Mouse (Mus musculus) thymus, adult 2 months (tissue): ENCODE data around the gene Sf3b4. TPM values are rescaled to one million over a fixed set of nuclear protein-coding genes. Genes with fewer than 3 reads are reported as not detected.

ENCODE experiments used
- DNase-seq: peaks from one replicate; pipeline ENCODE4 v3.0.0; 2021
- H3K27ac ChIP-seq: fragments of 200-500 bp; 2 replicates; pipeline ENCODE4 v1.5.1; 2012; ENCODE audit warnings: low read length, control low read depth; ENCODE audit not compliant: control insufficient read depth, insufficient read depth
- H3K27me3 ChIP-seq: fragments of 200-500 bp; 2 replicates; pipeline ENCODE4 v1.6.1; 2012; ENCODE audit warnings: mild to moderate bottlenecking, low read length, moderate library complexity, mixed read lengths; ENCODE audit not compliant: control insufficient read depth, insufficient read depth
- H3K36me3 ChIP-seq: fragments of 200-500 bp; 2 replicates; pipeline ENCODE4 v1.6.1; 2012; ENCODE audit warnings: mild to moderate bottlenecking, low read length, moderate library complexity; ENCODE audit not compliant: control insufficient read depth, insufficient read depth
- H3K4me1 ChIP-seq: fragments of 200-500 bp; replicated peaks from 2 replicates; pipeline ENCODE4 v1.6.1; 2012; ENCODE audit warnings: low read length; ENCODE audit not compliant: control insufficient read depth, insufficient read depth
- H3K4me3 ChIP-seq: fragments of 200-500 bp; 2 replicates; pipeline ENCODE4 v1.5.1; 2012; ENCODE audit warnings: mild to moderate bottlenecking, low read length, control low read depth, moderate library complexity; ENCODE audit not compliant: control insufficient read depth, insufficient read depth
- CTCF ChIP-seq: fragments of 200-500 bp; IDR thresholded peaks from 2 replicates; pipeline ENCODE4 v1.5.1; 2012; ENCODE audit warnings: mild to moderate bottlenecking, control low read depth, low read length, moderate library complexity, borderline replicate concordance; ENCODE audit not compliant: control insufficient read depth, poor library complexity, insufficient read depth; ENCODE audit errors: extremely low read depth
- POLR2A ChIP-seq: fragments of 200-500 bp; IDR thresholded peaks from 2 replicates; pipeline ENCODE4 v1.6.1; 2012; ENCODE audit warnings: mild to moderate bottlenecking, low read length, control low read depth, moderate library complexity; ENCODE audit not compliant: control insufficient read depth, poor library complexity, insufficient read depth; ENCODE audit errors: extremely low read depth
- WGBS: fragments of 180-500 bp; shearing (Covaris S2); methylation state at CpG from one replicate; pipeline ENCODE4 v1.1.7; 2018; 5-methylcytosine and 5-hydroxymethylcytosine counted together
- polyA plus RNA-seq: library from polyadenylated mRNA; depleted of rRNA; stranded (reverse); fragments of >200 nt; gene quantifications from 2 replicates; pipeline ENCODE4 v1.2.3, GENCODE M21; 2012

Sf3b4 gene
- polyA plus RNA-seq, 1 experiment: 175 TPM

- 94% methylated on average over 4 of the region's 4 CpGs for WGBS
Observed at GRCm38 (mm10) chr3:96179531-96179930, 7.4 kb downstream of the Sf3b4 start.

GRCm38 (mm10) chr3:96180727-96181477 lies 8.8 kb downstream of the Sf3b4 start, which contains the start of gene Sv2a:
Gene Sv2a (plus strand): TSS chr3:96181151.
- WGBS: 3% methylated on average over 18 of the region's 23 CpGs
- DNase-seq: peak; percentile 47
- no peaks in the 10 kb centered on the region for H3K27me3 ChIP-seq
- peak within 1 kb of the TSS; percentile 51 for H3K4me3 ChIP-seq
- TF ChIP-seq CTCF (no peak), POLR2A (no peak)
- H3K27ac ChIP-seq: no peak within 1 kb of the TSS
- H3K4me1 ChIP-seq: peaks cover 15% of the 10 kb centered on the region
- H3K36me3 ChIP-seq: peaks cover 11% of the 10 kb centered on the region

More at GRCm38 (mm10) chr3:96179531-96179930, 7.4 kb downstream of the Sf3b4 start:
- Histone ChIP-seq H3K4me1 (peaks cover 15% of the 10 kb centered on the region), H3K27me3 (no peaks in the 10 kb centered on the region), H3K36me3 (peaks cover 25% of the 10 kb centered on the region), H3K4me3 (no peak overlapping the region), H3K27ac (no peak overlapping the region)
- no peak for DNase-seq
- TF ChIP-seq CTCF (no peak), POLR2A (no peak)

GRCm38 (mm10) chr3:96181510-96182381 lies 9.6 kb downstream of the Sf3b4 start:
- WGBS: 77% methylated on average over 12 of the region's 12 CpGs

GRCm38 (mm10) chr3:96182382-96182776 lies 10.2 kb downstream of the Sf3b4 start:
- Histone ChIP-seq H3K27ac (no peak overlapping the region), H3K27me3 (no peaks in the 10 kb centered on the region), H3K4me3 (no peak overlapping the region), H3K36me3 (peaks cover 6% of the 10 kb centered on the region; the same call in 1 of the 2 replicates), H3K4me1 (peaks cover 15% of the 10 kb centered on the region)
- no peak for DNase-seq
- WGBS: 47% methylated on average over 4 of the region's 4 CpGs
- TF ChIP-seq CTCF: no peak
- no peak for TF ChIP-seq POLR2A

More at GRCm38 (mm10) chr3:96181510-96182381, 9.6 kb downstream of the Sf3b4 start:
- DNase-seq: no peak
- TF ChIP-seq CTCF (no peak), POLR2A (no peak)
- Histone ChIP-seq H3K27ac (no peak overlapping the region), H3K36me3 (peaks cover 7% of the 10 kb centered on the region; the same call in 1 of the 2 replicates), H3K4me3 (no peak overlapping the region), H3K4me1 (peaks cover 15% of the 10 kb centered on the region), H3K27me3 (no peaks in the 10 kb centered on the region)

- Histone ChIP-seq H3K36me3 (no peaks in the 10 kb centered on the region), H3K27me3 (no peaks in the 10 kb centered on the region), H3K4me3 (no peak overlapping the region), H3K4me1 (peaks cover 14% of the 10 kb centered on the region), H3K27ac (no peak overlapping the region)
- no peak for DNase-seq
- TF ChIP-seq CTCF: no peak
- TF ChIP-seq POLR2A: no peak
- WGBS: 96% methylated on average over 12 of the region's 12 CpGs
Observed at GRCm38 (mm10) chr3:96192977-96193376, 20.8 kb downstream of the Sf3b4 start.

- Histone ChIP-seq H3K4me1 (peaks cover 22% of the 10 kb centered on the region), H3K4me3 (no peak overlapping the region), H3K36me3 (no peaks in the 10 kb centered on the region), H3K27me3 (no peaks in the 10 kb centered on the region), H3K27ac (no peak overlapping the region)
- TF ChIP-seq CTCF (no peak), POLR2A (no peak)
- WGBS: 21% methylated on average over 10 of the region's 10 CpGs
- no peak for DNase-seq
Observed at GRCm38 (mm10) chr3:96194966-96195365, 22.8 kb downstream of the Sf3b4 start.

- no peaks in the 10 kb centered on the region for H3K27me3 ChIP-seq
- 98% methylated on average over 11 of the region's 11 CpGs for WGBS
- no peaks in the 10 kb centered on the region for H3K36me3 ChIP-seq
- H3K4me1 ChIP-seq: peaks cover 22% of the 10 kb centered on the region
- no peak overlapping the region for H3K27ac ChIP-seq
- H3K4me3 ChIP-seq: no peak overlapping the region
- no peak for DNase-seq
- no peak for TF ChIP-seq POLR2A
- TF ChIP-seq CTCF: no peak
Observed at GRCm38 (mm10) chr3:96195616-96196313, 23.6 kb downstream of the Sf3b4 start.
